Mouse (Mus musculus) neural tube, embryonic 11.5 days (tissue): ENCODE data around the gene Aqr. TPM values are rescaled to one million over a fixed set of nuclear protein-coding genes. Genes with fewer than 3 reads are reported as not detected.

Source experiments
- ATAC-seq: fragments of 200-750 bp; cut with Nextera tagmentation; 2 replicates; pipeline ENCODE4 v1.8.0; 2017; ENCODE audit warnings: moderate number of reproducible peaks, mild to moderate bottlenecking, moderate TSS enrichment, moderate library complexity; ENCODE audit not compliant: insufficient read depth, low FRiP score, low TSS enrichment
- DNase-seq: peaks from one replicate; pipeline ENCODE4 v3.0.0-alpha.2; 2015; ENCODE audit warnings: low spot score
- H3K27ac ChIP-seq: fragments of 300-500 bp; sonication (generic); 2 replicates; pipeline ENCODE4 v1.5.1; 2014; ENCODE audit warnings: low read depth, mild to moderate bottlenecking, low read length
- H3K27me3 ChIP-seq: fragments of 300-500 bp; sonication (generic); 2 replicates; pipeline ENCODE4 v1.6.1; 2014; ENCODE audit warnings: mild to moderate bottlenecking, low read length, mixed read lengths; ENCODE audit not compliant: control insufficient read depth, insufficient read depth
- H3K36me3 ChIP-seq: fragments of 300-500 bp; sonication (generic); 2 replicates; pipeline ENCODE4 v1.6.1; 2014; ENCODE audit warnings: mild to moderate bottlenecking, low read length, moderate library complexity, mixed read lengths; ENCODE audit not compliant: control insufficient read depth, insufficient read depth
- H3K4me1 ChIP-seq: fragments of 300-500 bp; sonication (generic); 2 replicates; pipeline ENCODE4 v1.6.1; 2014; ENCODE audit warnings: low read length, mixed read lengths; ENCODE audit not compliant: control insufficient read depth, insufficient read depth
- H3K4me2 ChIP-seq: fragments of 300-500 bp; sonication (generic); 2 replicates; pipeline ENCODE4 v1.6.1; 2014; ENCODE audit warnings: low read depth, mild to moderate bottlenecking, moderate library complexity
- H3K4me3 ChIP-seq: fragments of 300-500 bp; sonication (generic); 2 replicates; pipeline ENCODE4 v1.5.1; 2014; ENCODE audit warnings: low read depth, low read length
- H3K9ac ChIP-seq: fragments of 300-500 bp; sonication (generic); 2 replicates; pipeline ENCODE4 v1.6.1; 2014; ENCODE audit warnings: mild to moderate bottlenecking, low read length
- H3K9me3 ChIP-seq: fragments of 300-500 bp; sonication (generic); 2 replicates; pipeline ENCODE4 v1.6.1; 2016; ENCODE audit warnings: low read length; ENCODE audit not compliant: control insufficient read depth
- WGBS: fragments of 180-500 bp; shearing (Covaris S2); extraction: QIAGEN DNeasy Blood & Tissue Kit; methylation state at CpG from one replicate; pipeline ENCODE4 v1.1.7; 2014; 5-methylcytosine and 5-hydroxymethylcytosine counted together
- polyA plus RNA-seq: library from polyadenylated mRNA; unstranded; fragments of >200 nt; fragmentation: Nextera tagmentation; extraction: Ambion mirVana; gene quantifications from 2 replicates; pipeline ENCODE4 v1.2.1, GENCODE M21; 2014

Gene Aqr
- polyA plus RNA-seq, 1 experiment from 2014 or later = 64.3 TPM

DNA sequence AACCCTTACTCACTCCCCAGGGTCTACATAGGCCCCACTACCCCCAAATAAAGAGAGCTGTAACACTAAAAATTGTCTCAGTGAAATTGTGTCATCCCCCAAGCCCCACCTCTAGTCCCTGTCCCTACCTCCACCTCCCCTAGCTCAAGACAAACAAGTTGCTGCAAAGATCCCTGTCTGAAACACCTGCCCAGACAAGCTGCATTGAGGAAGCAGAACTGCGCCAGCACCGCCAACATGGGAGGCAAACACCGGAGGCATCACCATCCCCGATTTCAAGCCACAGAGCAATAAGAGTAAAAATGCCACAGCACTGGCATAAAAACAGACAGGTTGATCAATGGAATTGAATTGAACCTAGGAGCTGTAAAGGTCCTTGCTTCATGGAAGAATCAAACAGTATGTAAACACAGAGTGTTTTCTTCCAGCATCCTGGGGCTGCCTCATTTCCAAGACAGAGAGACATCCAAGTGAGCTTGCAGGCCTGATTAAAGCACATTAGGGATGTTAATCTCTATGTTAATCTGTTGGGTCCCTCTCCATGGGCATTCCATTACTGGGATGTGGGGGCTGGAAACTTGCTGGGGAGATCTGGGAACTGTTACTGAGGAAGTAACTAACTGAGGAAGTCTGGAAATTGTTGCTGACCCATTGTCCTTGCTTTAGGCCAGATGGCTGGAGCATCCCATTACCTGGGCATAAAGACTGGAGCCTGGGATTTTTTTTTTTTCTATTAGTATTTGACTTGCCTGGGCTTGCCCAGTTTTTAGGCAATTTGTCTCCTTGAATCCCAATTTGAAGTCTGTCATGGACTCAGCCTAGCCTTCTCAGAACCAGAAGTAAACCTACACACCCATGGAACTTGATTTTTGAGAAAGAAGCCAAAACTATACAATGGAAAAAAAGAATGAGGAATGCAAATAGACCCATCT, 8.8 kb downstream of the Aqr start:
- no peaks in the 10 kb centered on the region for H3K9me3 ChIP-seq
- no peak overlapping the region for H3K9ac ChIP-seq
- H3K4me1 ChIP-seq = peaks cover 7% of the 10 kb centered on the region; the same call in 1 of the 2 replicates
- H3K4me2 ChIP-seq = no peak overlapping the region
- ATAC-seq = no peak
- 57% methylated on average over 4 of the region's 4 CpGs for WGBS
- H3K27me3 ChIP-seq = no peaks in the 10 kb centered on the region
- H3K27ac ChIP-seq = no peak overlapping the region
- DNase-seq = no peak
- no peaks in the 10 kb centered on the region for H3K36me3 ChIP-seq
- H3K4me3 ChIP-seq = no peak overlapping the region

- H3K4me3 ChIP-seq = peak overlapping the region; percentile 84
- no peak overlapping the region for H3K27ac ChIP-seq
- no peaks in the 10 kb centered on the region for H3K9me3 ChIP-seq
- DNase-seq (peak; percentile 78), ATAC-seq (peak; percentile 87)
- whole genome bisulfite sequencing = under 1% methylated on average over 44 of the region's 44 CpGs
- H3K36me3 ChIP-seq = no peaks in the 10 kb centered on the region; the same call in 1 of the 2 replicates
- peak overlapping the region; percentile 85 for H3K4me2 ChIP-seq
- H3K9ac ChIP-seq = peak overlapping the region; percentile 83
- H3K4me1 ChIP-seq = peaks cover 7% of the 10 kb centered on the region; the same call in 1 of the 2 replicates
- H3K27me3 ChIP-seq = no peaks in the 10 kb centered on the region
Observed at GRCm38 (mm10) chr2:114174651-114175484, 12.0 kb downstream of the Aqr start.

DNA sequence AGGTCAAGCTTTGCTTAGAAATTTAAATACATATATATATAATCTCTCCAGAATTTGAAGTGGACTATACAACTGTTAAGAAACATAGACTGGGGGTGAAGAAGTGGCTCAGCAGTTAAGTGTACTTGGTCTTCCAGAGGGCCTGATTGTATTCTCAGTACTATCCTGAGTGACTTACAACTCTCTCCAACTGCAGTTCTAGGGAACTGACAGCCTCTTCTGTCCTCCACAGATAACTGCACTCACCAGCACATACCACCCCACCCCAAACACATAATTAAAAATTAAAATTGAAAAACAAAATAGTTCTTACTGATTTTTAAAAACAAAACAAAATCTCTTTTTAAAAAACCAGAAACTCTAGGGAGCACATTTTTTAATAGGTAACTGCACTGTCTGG, 13.6 kb downstream of the Aqr start:
- Histone ChIP-seq H3K27ac (no peak overlapping the region), H3K27me3 (no peaks in the 10 kb centered on the region), H3K36me3 (no peaks in the 10 kb centered on the region; the same call in 1 of the 2 replicates), H3K9ac (no peak overlapping the region), H3K4me1 (peaks cover 7% of the 10 kb centered on the region; the same call in 1 of the 2 replicates), H3K4me2 (no peak overlapping the region), H3K9me3 (no peaks in the 10 kb centered on the region), H3K4me3 (no peak overlapping the region)
- ATAC-seq = no peak
- DNase-seq = no peak

GRCm38 (mm10) chr2:114167837-114168236, 19.0 kb downstream of the Aqr start:
- ATAC-seq (no peak), DNase-seq (no peak)
- Histone ChIP-seq H3K9me3 (no peaks in the 10 kb centered on the region), H3K4me3 (no peak overlapping the region), H3K27ac (no peak overlapping the region), H3K27me3 (no peaks in the 10 kb centered on the region), H3K4me2 (no peak overlapping the region), H3K4me1 (no peaks in the 10 kb centered on the region), H3K9ac (no peak overlapping the region), H3K36me3 (no peaks in the 10 kb centered on the region; the same call in 1 of the 2 replicates)

DNA sequence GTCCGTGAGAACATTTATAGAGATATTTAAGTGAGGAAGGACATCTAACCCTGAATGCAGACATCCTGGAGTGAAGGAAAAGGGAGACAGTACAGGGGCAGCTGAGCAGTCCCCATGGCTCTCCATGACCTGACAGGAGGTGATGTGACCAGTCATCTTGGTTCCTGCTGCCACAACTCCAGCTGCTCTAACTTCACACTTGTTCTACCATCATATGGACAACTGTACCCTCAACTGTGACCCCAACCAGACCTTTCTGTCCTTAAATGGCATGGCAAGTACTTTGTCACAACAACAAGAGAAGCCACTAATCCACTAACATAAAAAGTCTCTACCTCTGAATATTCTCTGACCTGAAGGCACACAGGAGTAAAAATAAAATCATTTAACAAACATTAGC, 24.8 kb downstream of the Aqr start:
- no peak for ATAC-seq

GRCm38 (mm10) chr2:114157345-114157744, 29.5 kb downstream of the Aqr start:
- DNase-seq (no peak), ATAC-seq (no peak)
- H3K27ac ChIP-seq = no peak overlapping the region
- H3K9me3 ChIP-seq = no peaks in the 10 kb centered on the region
- no peaks in the 10 kb centered on the region for H3K27me3 ChIP-seq
- H3K4me3 ChIP-seq = no peak overlapping the region
- no peak overlapping the region for H3K9ac ChIP-seq
- no peaks in the 10 kb centered on the region for H3K4me1 ChIP-seq
- 89% methylated on average over 4 of the region's 4 CpGs for WGBS
- peaks cover 8% of the 10 kb centered on the region for H3K36me3 ChIP-seq
- no peak overlapping the region for H3K4me2 ChIP-seq

More for the DNA sequence above, 24.8 kb downstream of the Aqr start:
- H3K36me3 ChIP-seq = peaks cover 3% of the 10 kb centered on the region; the same call in 1 of the 2 replicates
- H3K4me3 ChIP-seq = no peak overlapping the region
- H3K4me2 ChIP-seq = no peak overlapping the region
- H3K27ac ChIP-seq = no peak overlapping the region
- no peak for DNase-seq
- H3K9ac ChIP-seq = no peak overlapping the region
- H3K27me3 ChIP-seq = no peaks in the 10 kb centered on the region
- no peaks in the 10 kb centered on the region for H3K9me3 ChIP-seq
- 82% methylated on average over 1 of the region's 1 CpGs for WGBS
- H3K4me1 ChIP-seq = no peaks in the 10 kb centered on the region

GRCm38 (mm10) chr2:114156639-114157038, 30.2 kb downstream of the Aqr start:
- DNase-seq (no peak), ATAC-seq (no peak)
- Histone ChIP-seq H3K27me3 (no peaks in the 10 kb centered on the region), H3K9ac (no peak overlapping the region), H3K9me3 (no peaks in the 10 kb centered on the region), H3K4me2 (no peak overlapping the region), H3K36me3 (peaks cover 8% of the 10 kb centered on the region), H3K27ac (no peak overlapping the region), H3K4me3 (no peak overlapping the region), H3K4me1 (no peaks in the 10 kb centered on the region)
- WGBS = 97% methylated on average over 1 of the region's 1 CpGs

GRCm38 (mm10) chr2:114153247-114153646, 33.6 kb downstream of the Aqr start:
- 91% methylated on average over 6 of the region's 6 CpGs for WGBS
- H3K36me3 ChIP-seq = peaks cover 15% of the 10 kb centered on the region
- ATAC-seq = no peak

More at GRCm38 (mm10) chr2:114153247-114153646, 33.6 kb downstream of the Aqr start:
- no peaks in the 10 kb centered on the region for H3K4me1 ChIP-seq
- H3K4me3 ChIP-seq = no peak overlapping the region
- DNase-seq = no peak
- H3K27me3 ChIP-seq = no peaks in the 10 kb centered on the region
- no peak overlapping the region for H3K9ac ChIP-seq
- no peaks in the 10 kb centered on the region for H3K9me3 ChIP-seq
- H3K4me2 ChIP-seq = no peak overlapping the region
- H3K27ac ChIP-seq = no peak overlapping the region
